Mouse (Mus musculus) E14TG2a.4 (cell line): ENCODE data around the gene Tenm2.

Source experiments
- CTCF ChIP-seq: conservative IDR thresholded peaks from 2 replicates; pipeline ENCODE4 v1.5.1; 2014; ENCODE audit warnings: low read length
- NANOG ChIP-seq: IDR thresholded peaks from 2 replicates; pipeline ENCODE4 v1.6.1; 2014; ENCODE audit warnings: borderline replicate concordance, low read length, mixed read lengths

DNA sequence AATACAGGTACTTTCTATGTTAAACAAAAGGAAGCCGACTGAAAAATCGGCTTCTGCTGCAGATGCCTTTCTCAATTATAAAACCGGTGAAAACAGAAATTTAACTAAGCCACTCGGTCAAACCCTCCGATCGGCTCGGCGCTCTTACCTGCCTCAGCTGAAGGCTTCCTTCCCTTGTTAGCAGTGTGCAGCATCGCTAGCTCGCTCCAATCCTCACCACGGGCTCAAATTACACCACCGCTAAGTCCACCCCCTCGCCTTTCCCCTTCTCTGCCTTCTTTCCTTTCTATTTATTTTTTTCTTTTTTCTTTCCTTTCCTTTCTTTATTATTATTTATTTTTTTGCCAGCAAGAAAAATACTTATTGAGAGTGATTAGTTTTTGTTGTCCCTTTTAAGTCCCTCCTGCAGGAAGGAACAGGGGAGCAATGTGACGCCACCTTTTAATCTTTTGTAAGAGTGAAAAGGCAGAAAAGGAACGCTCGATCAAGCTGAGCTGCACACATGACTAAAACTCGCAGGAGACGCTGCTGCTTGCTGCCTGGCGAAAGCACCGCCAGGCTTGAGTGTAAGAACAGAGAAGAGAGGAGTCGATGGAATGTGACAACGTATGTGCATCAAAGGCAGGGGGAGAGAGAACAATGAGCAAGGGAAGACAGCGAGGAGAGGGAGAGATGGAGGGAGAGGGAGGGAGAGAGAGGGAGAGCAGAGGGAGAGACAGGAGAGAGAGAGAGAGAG lies 558.3 kb downstream of the Tenm2 start:
- no peak for TF ChIP-seq CTCF
- no peak for TF ChIP-seq NANOG
